Mouse (Mus musculus): Measurements from ENCODE around the gene Magea5. TPM values are rescaled to one million over a fixed set of nuclear protein-coding genes. Genes with fewer than 3 reads are reported as not detected.
"Not testable (repeated sequence)": the region's sequence is repeated elsewhere in the genome, so short reads cannot be mapped to it uniquely, and the experiment has no call there.

Gene Magea5
- total RNA-seq (2021) = not detected

DNA sequence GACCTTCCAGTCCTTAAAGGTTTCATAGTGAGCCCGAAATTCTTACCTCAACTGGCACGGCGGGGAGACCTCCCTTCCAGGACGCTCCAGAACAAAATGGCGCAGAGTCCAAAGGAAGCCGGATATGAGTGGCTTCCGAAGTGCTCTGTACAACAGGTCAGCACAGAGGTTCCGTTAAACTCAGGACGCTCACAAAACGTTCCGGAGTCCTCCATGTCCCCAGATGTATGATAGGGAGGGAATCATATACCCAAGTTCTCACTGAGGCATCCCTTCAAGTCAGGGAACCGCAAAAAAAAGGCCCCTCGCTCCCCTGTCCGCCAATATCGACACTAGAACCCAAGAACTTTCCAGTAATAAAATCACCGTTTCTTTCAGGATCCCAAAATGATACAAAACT, at the start of gene Magea5:
TSS of gene Magea5 (minus strand) at position 101 of the 400 bp plus-strand sequence.
- DNase-seq (ENCODE audit: low spot score in 2 of 2); intact Hi-C loops (cut with DNase I): not testable (repeated sequence)

GRCm38 (mm10) chrX:155098024-155098423, 35.1 kb upstream of the Magea5 start:
- peak; percentile 9 to 39 for DNase-seq (ENCODE audit: low spot score in 2 of 2)
- intact Hi-C loops (cut with DNase I) = no loop called here

DNA sequence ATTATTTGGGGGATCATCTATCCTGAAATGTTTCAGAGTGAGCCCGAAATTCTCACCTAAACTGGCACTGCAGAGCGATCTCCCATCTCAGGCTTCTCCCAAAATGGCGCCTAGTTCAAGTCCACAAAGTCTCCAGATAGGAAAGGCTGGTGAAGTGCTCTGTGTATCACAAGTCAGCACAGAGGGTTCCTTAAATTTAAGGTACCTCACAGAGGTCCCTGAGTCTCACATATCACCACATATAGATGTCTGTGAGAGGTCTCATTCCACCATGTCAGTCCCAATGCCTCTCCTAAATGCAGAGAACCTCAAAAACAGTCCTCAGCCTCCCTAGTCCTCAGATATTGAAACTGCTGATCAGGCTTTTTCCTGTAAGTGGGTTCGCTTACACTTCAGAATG, 30.6 kb upstream of the Magea5 start, which contains the start of gene Magea2:
TSS of gene Magea2 (minus strand) at position 101 of the 400 bp plus-strand sequence.
- intact Hi-C loops (cut with DNase I); DNase-seq (ENCODE audit: low spot score in 2 of 2): not testable (repeated sequence)

- DNase-seq (ENCODE audit: low spot score in 2 of 2); intact Hi-C loops (cut with DNase I): not testable (repeated sequence)
These were observed 26.7 kb upstream of the Magea5 start, which contains the start of gene Magea1 for GRCm38 (mm10) chrX:155089693-155090092. TSS of gene Magea1 (minus strand) at chrX:155089793.

Other genes with a start within 250 kb of the Magea5 start
- gene Cldn34b1, start 172.9 kb downstream of the Magea5 start, total RNA-seq (2021) = not detected
- gene Magea6, start 127.2 kb downstream of the Magea5 start, total RNA-seq (2021) = not detected
- not detected for gene Magea3, start 113.6 kb downstream of the Magea5 start, total RNA-seq (2021)
- not detected for gene Magea8, start 67.3 kb downstream of the Magea5 start, total RNA-seq (2021)
- gene Magea1, start 26.6 kb upstream of the Magea5 start, total RNA-seq (2021) = not detected
- not detected for gene Magea2, start 30.5 kb upstream of the Magea5 start, total RNA-seq (2021)
- not detected for gene Cldn34b2, start 65.3 kb upstream of the Magea5 start, total RNA-seq (2021)
- 10 to 100 TPM; 67.6 to 78.0 TPM for gene Sat1, start 153.3 kb upstream of the Magea5 start, total RNA-seq (2021)
- 10 to 100 TPM; 18.1 to 19.2 TPM for gene Acot9, start 199.3 kb upstream of the Magea5 start, total RNA-seq (2021)

All from left cerebral cortex, postnatal 25 days (tissue).